Mouse (Mus musculus): Measurements from ENCODE around the gene 9230104L09Rik.

The 9230104L09Rik gene

DNA sequence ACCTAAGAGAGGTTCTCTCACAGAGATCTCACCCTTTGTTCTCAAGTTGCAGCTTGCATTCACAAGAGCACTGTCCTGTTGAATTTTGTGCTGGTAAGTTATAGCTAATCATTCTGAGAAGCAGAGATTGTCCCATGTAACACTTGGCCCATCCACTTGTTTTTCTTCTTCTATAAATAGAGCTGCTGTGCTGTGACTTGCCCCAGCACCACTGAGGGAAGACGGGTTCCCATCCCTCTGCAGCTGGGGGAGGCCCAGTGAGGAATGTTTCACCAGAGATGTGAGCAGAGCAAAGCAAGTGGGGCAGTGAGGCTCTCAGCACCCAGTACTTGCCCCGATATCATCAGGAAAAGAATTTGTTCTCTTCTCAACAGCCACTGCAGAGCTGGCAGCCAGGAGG, at the start of gene 9230104L09Rik:
9230104L09Rik (minus strand) TSS at position 73 of the 400 bp plus-strand sequence.
- DNase-seq (ENCODE audit: extremely low spot score), result no peak

DNA sequence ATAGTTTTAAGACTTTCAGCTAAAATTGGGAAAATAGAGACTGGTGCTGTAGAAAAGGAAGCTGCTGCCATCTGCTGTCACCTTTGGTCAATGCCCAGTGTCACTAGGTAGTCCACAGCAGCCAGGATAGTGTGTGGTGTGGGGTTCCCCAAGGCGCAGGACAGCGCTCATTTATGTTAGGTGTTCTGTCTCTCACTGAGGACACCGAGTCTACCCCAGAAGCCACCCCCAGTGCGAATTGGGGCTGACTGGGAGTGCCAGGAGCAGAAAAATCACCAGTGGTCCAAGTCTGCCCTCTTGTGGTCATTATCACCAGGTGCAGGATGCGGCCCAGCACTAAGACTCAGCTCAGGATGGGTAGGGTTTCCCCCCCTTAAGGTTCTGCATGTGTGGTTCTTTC, 37.4 kb upstream of the 9230104L09Rik start:
- DNase-seq (ENCODE audit: extremely low spot score), result peak; percentile 63

DNA sequence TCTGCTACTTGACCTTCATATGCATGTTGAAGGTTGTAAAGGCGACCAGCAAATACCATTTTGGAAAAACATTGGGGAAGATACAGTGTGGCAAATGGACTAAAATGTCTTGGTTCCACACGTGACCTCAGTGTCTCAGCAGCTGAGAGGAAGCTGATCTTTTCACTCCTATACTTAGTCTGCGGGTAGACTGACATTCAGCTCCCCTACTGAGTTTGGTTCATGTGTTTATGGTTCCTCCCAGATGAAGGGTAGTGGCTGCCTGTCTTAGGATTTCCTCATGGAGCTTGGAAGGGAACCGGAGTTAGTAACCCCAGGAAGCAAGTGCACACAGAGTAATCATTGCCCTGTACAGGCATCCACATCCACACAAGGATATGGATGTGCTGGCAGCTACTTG, 35.5 kb upstream of the 9230104L09Rik start:
- DNase-seq (ENCODE audit: extremely low spot score), result no peak

GRCm38 (mm10) chr2:148896219-148896618, 31.4 kb upstream of the 9230104L09Rik start:
- no peak for DNase-seq (ENCODE audit: extremely low spot score)

DNA sequence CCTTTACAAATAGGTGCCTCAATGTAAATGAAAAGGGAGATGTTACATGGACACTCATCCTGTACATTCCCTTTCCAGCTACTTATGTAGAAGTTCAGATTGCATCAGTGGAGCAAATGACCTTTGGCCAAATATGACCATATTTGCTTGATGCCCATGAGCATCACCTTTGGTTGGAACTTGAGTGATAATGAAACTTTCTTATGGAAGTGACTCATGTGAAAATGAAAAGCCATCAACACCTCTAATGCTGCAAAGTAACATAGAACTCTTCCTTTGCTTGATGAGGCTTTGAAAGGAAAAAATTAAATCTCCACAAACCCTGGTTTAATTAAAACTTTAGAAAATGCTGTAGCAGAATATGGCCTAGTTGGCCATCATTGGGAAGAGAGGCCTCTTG, 28.3 kb upstream of the 9230104L09Rik start:
- DNase-seq (ENCODE audit: extremely low spot score), result no peak

DNA sequence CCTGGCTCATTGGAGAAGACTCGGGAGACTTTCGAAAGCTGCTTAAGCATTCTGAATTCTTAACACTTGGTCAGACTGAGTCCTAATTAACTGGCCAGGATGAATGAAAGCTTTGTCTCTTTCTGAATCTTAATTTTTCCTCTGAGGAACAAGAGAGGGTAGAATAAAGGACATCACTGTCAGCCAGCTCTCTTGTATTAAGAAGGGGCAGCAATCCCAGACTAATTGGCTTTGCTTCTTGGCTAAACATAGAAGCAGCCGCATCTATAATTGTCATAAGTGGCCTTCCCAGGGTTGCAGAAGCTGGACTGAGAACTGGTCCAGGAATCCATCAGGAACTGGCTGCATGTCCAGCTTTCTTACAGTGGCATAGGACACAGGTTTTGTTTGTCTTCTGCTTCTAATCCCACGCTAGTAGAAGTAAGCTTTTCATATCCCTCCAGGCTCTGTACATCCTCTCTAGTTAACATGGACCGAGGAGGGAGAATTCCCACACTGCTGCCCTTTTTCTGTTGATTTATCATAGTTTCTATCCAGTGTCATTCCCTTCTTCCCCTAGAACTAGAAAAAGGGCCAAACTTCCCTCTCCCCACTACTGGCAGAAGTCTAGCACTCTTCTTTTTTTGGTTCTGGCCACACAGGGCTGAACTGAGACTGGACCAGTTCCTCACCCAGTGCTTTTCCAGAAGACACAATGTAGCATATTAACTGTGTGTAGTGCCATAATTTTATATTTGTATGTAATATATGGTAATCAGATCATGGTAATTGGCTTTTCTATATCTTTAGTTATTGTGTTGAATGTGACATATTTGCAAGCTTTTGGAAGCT, 25.4 kb upstream of the 9230104L09Rik start:
- DNase-seq (ENCODE audit: extremely low spot score), result no peak

DNA sequence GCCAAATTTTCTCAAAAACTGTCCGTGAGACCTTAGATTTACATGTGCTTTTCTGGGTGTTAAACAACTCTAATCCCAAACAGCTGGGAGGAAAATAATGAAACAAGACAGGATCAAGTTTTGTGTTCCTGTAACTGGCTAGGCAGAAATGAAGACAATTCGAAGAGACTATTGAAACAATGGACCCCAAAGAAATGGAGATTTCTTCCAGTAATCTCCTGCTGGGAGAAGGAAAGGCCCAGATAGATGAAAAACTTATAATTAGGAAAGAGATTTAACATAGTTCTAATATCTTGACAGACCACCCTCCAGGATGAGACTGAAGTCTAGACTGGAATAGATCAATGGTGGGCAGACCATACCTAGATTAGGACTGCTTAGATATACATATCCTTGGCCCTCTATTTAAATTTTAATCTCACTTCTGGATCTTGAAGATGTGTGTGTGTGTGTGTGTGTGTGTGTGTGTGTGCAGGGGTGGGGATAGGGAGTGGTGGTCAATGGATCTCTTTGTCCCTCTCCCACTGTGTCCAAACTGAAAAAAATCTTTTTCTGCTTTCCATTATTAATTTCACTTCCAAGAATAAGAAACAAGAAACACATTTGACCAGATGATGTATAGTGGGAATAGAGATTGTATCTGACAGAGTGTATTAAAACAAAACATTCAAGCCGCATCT, 24.6 kb upstream of the 9230104L09Rik start:
- no peak for DNase-seq (ENCODE audit: extremely low spot score)

DNA sequence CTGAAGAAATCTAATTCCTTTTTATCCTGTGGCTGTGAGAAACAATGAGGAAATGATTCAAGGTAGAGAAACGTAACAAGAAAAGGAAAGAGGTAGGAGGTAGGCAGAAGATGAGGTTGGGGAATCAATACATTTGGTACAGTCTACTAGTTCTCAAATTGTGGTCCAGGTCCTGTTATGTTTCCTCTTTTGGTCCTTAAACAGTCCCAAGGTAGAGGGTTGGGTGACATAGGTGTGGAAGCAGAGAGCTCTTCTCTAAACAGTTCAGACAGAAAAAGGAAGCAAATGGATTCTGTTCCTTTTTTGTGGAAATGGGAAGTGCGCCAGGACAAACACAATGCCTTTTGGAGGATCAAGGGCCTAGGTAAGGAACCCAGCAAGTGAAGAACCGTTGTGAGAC, 24.0 kb upstream of the 9230104L09Rik start:
- DNase-seq (ENCODE audit: extremely low spot score), result no peak

DNA sequence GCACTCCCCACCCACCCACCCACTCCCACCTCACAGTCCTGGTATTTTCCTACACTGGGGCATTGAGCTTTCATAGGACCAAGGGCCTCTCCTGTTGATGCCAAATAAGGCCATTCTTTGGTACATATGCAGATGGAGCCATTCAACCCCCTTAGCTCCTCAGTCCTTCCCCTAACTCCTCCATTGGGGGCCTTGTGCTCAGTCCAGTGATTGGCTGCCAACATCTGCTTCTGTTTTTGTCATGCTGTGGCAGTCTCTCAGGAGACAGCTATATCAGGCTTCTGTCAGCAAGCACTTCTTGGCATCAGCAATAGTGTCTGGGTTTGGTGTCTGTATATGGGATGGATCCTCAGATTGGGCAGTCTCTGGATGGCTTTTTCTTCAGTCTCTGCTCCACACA, 19.9 kb upstream of the 9230104L09Rik start:
- no peak for DNase-seq (ENCODE audit: extremely low spot score)

GRCm38 (mm10) chr2:148879199-148879598, 14.4 kb upstream of the 9230104L09Rik start:
- no peak for DNase-seq (ENCODE audit: extremely low spot score)

DNA sequence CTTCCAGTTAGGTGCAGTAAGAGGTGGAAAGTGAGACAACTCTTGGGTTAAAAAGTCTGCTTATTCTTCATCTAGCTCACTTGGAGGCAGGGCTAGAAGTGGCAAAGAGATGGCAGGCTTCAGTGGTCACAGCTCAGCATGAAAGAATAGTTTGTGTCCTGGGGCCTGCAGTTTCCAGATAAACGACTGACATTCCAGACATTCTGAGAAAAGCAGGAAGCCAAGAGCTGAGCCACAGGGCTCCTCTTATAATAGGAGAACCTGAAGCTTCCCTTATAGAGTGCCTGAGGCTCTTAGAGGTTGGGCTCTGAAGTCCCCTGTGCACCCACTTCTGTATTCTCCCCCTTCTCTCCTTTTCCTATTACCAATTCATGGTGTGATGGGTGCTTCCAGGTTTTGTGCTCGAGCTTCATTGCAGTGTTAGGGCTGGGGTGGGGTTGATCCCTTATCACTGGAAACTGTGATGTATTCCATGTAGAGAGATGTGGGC, 13.8 kb upstream of the 9230104L09Rik start:
- no peak for DNase-seq (ENCODE audit: extremely low spot score)

- no peak for DNase-seq (ENCODE audit: extremely low spot score)
These were observed 12.4 kb upstream of the 9230104L09Rik start for GRCm38 (mm10) chr2:148877016-148877770.

DNA sequence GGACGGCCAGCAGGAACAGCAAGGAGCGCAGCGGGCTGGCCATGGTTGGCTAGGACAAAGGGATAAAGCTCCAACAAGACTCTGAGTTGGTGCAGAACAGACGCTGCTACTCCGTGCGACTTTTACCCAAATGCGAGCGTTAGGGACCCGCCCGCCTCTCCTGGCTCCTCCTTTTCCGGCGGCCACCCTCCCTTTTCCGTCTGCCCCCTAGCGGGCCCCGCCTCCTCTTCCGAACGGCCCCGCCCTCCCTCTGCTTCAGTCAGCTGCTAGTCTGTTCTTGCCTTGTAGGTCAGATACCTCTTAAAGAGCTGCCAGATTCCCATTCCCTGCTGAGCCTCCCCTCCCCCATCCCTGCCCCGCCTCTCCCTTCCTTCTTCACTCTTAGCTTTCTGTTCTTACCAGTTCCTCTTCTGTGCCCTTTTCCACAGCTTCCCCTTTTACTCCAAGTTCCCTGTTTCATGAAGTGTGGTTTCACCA, 10.5 kb upstream of the 9230104L09Rik start, which contains the start of gene Cst3:
Cst3 (minus strand) TSS at position 358 of the 477 bp plus-strand sequence.
- peak; percentile 93 for DNase-seq (ENCODE audit: extremely low spot score)

DNA sequence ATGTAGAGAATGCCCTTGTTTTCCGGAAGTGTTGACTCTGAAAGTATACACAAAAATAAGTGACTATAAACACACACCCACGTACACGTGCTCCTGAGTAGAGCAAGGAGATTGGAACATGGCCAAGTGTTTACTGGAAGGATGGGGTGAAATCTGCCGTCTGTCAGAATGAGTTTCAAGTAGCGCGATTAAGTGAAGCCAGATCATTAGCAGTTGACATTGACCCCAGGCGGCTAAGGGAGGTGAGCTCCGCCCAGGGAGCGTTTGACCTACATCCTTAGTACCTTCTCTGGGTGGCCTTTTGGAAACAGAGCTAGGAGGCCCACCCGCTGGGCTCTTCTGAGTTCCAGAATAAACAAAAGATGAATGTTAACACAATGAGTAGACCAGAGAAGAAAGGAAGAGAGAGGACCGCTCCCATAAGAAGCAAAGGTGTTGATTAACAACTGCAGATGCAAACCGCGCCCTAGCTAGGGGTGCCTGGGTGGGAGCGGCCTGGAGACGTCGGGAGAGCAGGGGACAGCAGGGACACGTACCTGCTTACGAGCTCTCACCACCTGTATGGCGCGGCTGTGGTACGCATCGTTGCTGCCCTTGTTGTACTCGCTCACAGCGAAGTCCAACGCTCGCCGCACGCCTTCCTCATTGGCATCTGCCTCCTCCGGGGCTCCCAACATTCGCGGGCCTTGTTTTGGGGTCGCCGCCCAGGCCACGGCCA, 9.9 kb upstream of the 9230104L09Rik start:
- peak; percentile 20 for DNase-seq (ENCODE audit: extremely low spot score)

GRCm38 (mm10) chr2:148874224-148874616, 9.4 kb upstream of the 9230104L09Rik start:
- DNase-seq (ENCODE audit: extremely low spot score), result no peak

GRCm38 (mm10) chr2:148872860-148873259, 8.0 kb upstream of the 9230104L09Rik start:
- DNase-seq (ENCODE audit: extremely low spot score), result no peak

DNA sequence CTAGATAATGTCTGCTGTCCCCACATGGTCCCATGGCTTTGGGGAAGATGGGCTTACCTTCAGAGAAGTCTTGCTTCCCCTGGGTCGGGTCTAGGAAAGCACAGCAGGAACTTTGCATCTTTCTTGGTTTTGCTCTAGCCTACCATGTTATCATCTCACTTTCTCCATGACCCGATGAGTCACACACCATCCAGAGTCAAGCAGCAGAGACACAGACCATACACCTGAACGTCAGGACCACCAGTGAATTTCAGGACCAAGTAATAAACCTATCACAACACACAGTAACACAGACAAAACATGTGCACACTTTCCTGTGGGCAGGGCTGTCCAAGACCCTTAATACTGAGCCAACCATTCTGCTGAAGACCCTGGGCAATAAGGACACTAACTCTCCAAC, 5.7 kb upstream of the 9230104L09Rik start:
- DNase-seq (ENCODE audit: extremely low spot score), result no peak

GRCm38 (mm10) chr2:148868959-148869358, 4.1 kb upstream of the 9230104L09Rik start:
- DNase-seq (ENCODE audit: extremely low spot score), result no peak

- no peak for DNase-seq (ENCODE audit: extremely low spot score)
These were observed 3.1 kb downstream of the 9230104L09Rik start for GRCm38 (mm10) chr2:148861693-148862092.

GRCm38 (mm10) chr2:148860993-148861392, 3.8 kb downstream of the 9230104L09Rik start:
- no peak for DNase-seq (ENCODE audit: extremely low spot score)

DNA sequence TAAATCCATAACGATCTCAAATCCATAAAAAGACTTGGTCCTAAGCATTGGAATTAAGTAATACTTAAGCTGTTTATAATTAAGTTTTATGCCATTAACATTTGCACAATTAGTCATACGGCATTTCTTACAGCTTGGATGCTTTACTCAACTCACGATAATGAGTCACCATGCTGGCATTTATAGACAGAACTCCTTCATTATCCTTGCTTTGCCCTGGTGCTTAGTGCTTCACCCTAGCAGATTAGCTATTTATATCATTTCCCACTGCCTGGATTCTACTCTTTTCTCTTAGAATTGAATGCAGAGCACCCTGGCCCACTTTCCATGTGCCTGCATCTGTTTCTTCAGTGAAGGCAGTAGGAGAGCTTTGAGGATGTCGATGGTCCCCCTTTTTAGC, 7.3 kb downstream of the 9230104L09Rik start:
- no peak for DNase-seq (ENCODE audit: extremely low spot score)
